Mouse (Mus musculus): ENCODE data around the gene Bcl2l15.

- TF ChIP-seq POLR2A (IDR thresholded peaks at IDR 0.05; ENCODE audit: insufficient read length, low read depth) (no peak), SRF (IDR thresholded peaks at IDR 0.05; ENCODE audit: control insufficient read depth, insufficient read length, low read depth) (no peak), MAX (IDR thresholded peaks at IDR 0.05; ENCODE audit: low read depth) (no peak), TCF12 (IDR thresholded peaks at IDR 0.05; ENCODE audit: insufficient read depth, poor library complexity, severe bottlenecking) (no peak), POLR2AphosphoS2 (IDR thresholded peaks at IDR 0.05; ENCODE audit: insufficient read length, low read depth) (no peak), USF1 (IDR thresholded peaks at IDR 0.05; ENCODE audit: low read depth) (no peak), REST (IDR thresholded peaks at IDR 0.05; ENCODE audit: insufficient read depth, insufficient read length) (no peak), TCF3 (IDR thresholded peaks at IDR 0.05; ENCODE audit: insufficient read length, low read depth) (no peak), E2F4 (IDR thresholded peaks at IDR 0.05; ENCODE audit: insufficient read depth) (no peak), MYOD1 (IDR thresholded peaks at IDR 0.05; ENCODE audit: control insufficient read depth in 1 of 3, insufficient read length in 2 of 3, low read depth in 2 of 3) (no peak), CEBPB (IDR thresholded peaks at IDR 0.05; ENCODE audit: insufficient read depth, poor library complexity, severe bottlenecking) (no peak)
These were observed 20.3 kb downstream of the Bcl2l15 start for GRCm38 (mm10) chr3:103852565-103853299.
